Mouse (Mus musculus) lung, postnatal 0 days (tissue): Measurements from ENCODE around the gene Ifnl3. TPM values are rescaled to one million over a fixed set of nuclear protein-coding genes. Genes with fewer than 3 reads are reported as not detected.

Experiments
- ATAC-seq: fragments of 200-750 bp; cut with Nextera tagmentation; 2 replicates; pipeline ENCODE4 v1.8.0; 2017; ENCODE audit warnings: moderate library complexity
- DNase-seq: peaks from one replicate; pipeline ENCODE4 v3.0.0-alpha.2; 2016; ENCODE audit warnings: low spot score
- H3K27ac ChIP-seq: fragments of 300-500 bp; sonication (generic); 2 replicates; pipeline ENCODE4 v1.5.1; 2014; ENCODE audit warnings: antibody characterized with exemption, mild to moderate bottlenecking, low read length, mixed read lengths
- H3K27me3 ChIP-seq: fragments of 300-500 bp; sonication (generic); replicated peaks from 2 replicates; pipeline ENCODE4 v1.6.1; 2014; ENCODE audit warnings: low read length, mixed read lengths; ENCODE audit not compliant: insufficient read depth
- H3K36me3 ChIP-seq: fragments of 300-500 bp; sonication (generic); 2 replicates; pipeline ENCODE4 v1.6.1; 2014; ENCODE audit warnings: low read length, mixed read lengths; ENCODE audit not compliant: insufficient read depth
- H3K4me1 ChIP-seq: fragments of 300-500 bp; sonication (generic); 2 replicates; pipeline ENCODE4 v1.6.1; 2014; ENCODE audit warnings: antibody characterized with exemption, low read depth, low read length, mixed read lengths; ENCODE audit not compliant: insufficient read depth
- H3K4me2 ChIP-seq: fragments of 300-500 bp; sonication (generic); replicated peaks from 2 replicates; pipeline ENCODE4 v1.6.1; 2014; ENCODE audit warnings: low read depth, mild to moderate bottlenecking, low read length, moderate library complexity, mixed read lengths
- H3K4me3 ChIP-seq: fragments of 300-500 bp; sonication (generic); 2 replicates; pipeline ENCODE4 v1.5.1; 2014; ENCODE audit warnings: low read depth, low read length
- H3K9ac ChIP-seq: fragments of 300-500 bp; sonication (generic); replicated peaks from 2 replicates; pipeline ENCODE4 v1.6.1; 2014; ENCODE audit warnings: low read depth, mild to moderate bottlenecking
- H3K9me3 ChIP-seq: fragments of 300-500 bp; sonication (generic); 2 replicates; pipeline ENCODE4 v1.6.1; 2016; ENCODE audit warnings: low read length, mixed read lengths
- CTCF ChIP-seq: IDR thresholded peaks from 2 replicates; pipeline ENCODE4 v1.5.1; 2016; ENCODE audit warnings: antibody characterized with exemption, mild to moderate bottlenecking
- EP300 ChIP-seq: IDR thresholded peaks from 2 replicates; pipeline ENCODE4 v1.6.1; 2016; ENCODE audit warnings: antibody characterized with exemption, mild to moderate bottlenecking, control low read depth
- WGBS: fragments of 180-500 bp; shearing (Covaris S2); extraction: QIAGEN DNeasy Blood & Tissue Kit; methylation state at CpG from one replicate; pipeline ENCODE4 v1.1.7; 2014; 5-methylcytosine and 5-hydroxymethylcytosine counted together
- microRNA-seq: library from miRNA; unstranded; fragments of <30 nt; microRNA quantifications from one replicate; pipeline ENCODE4, GENCODE M21; 2016
- polyA plus RNA-seq: library from polyadenylated mRNA; unstranded; fragments of >200 nt; fragmentation: Nextera tagmentation; extraction: Ambion mirVana; gene quantifications from 2 replicates; pipeline ENCODE4 v1.2.1, GENCODE M21; 2015

Gene Ifnl3
- polyA plus RNA-seq, 1 experiment from 2014 or later = not detected

- 11% methylated on average over 5 of the region's 5 CpGs for WGBS
- peak; percentile 77 for DNase-seq
- H3K4me2 ChIP-seq = peak overlapping the region; percentile 36
- peak; percentile 73 for ATAC-seq
- no peaks in the 10 kb centered on the region for H3K27me3 ChIP-seq
- no peak overlapping the region for H3K9ac ChIP-seq
- TF ChIP-seq EP300 (peak; percentile 93), CTCF (no peak)
- H3K4me1 ChIP-seq = peaks cover 58% of the 10 kb centered on the region
- peaks cover 13% of the 10 kb centered on the region for H3K36me3 ChIP-seq
- H3K4me3 ChIP-seq = no peak overlapping the region
- no peaks in the 10 kb centered on the region for H3K9me3 ChIP-seq
- peak overlapping the region; percentile 93 for H3K27ac ChIP-seq
Measured at GRCm38 (mm10) chr7:28570982-28571682, 48.5 kb downstream of the Ifnl3 start.

GRCm38 (mm10) chr7:28572689-28573088 lies 50.1 kb downstream of the Ifnl3 start:
- peak overlapping the region; percentile 93 for H3K27ac ChIP-seq
- no peak for ATAC-seq

GRCm38 (mm10) chr7:28573236-28573635 lies 50.6 kb downstream of the Ifnl3 start:
- no peaks in the 10 kb centered on the region for H3K9me3 ChIP-seq
- no peak overlapping the region for H3K4me2 ChIP-seq
- no peak overlapping the region for H3K4me3 ChIP-seq
- no peaks in the 10 kb centered on the region for H3K36me3 ChIP-seq
- no peak for TF ChIP-seq EP300
- TF ChIP-seq CTCF = 0 out of 2 replicates have a peak, but pooled peaks have one; percentile 3
- no peak for ATAC-seq
- DNase-seq = no peak
- H3K27me3 ChIP-seq = no peaks in the 10 kb centered on the region
- H3K27ac ChIP-seq = peak overlapping the region; percentile 93
- no peak overlapping the region for H3K9ac ChIP-seq
- WGBS = 81% methylated on average over 3 of the region's 3 CpGs
- H3K4me1 ChIP-seq = peaks cover 75% of the 10 kb centered on the region

More at GRCm38 (mm10) chr7:28572689-28573088, 50.1 kb downstream of the Ifnl3 start:
- no peaks in the 10 kb centered on the region for H3K27me3 ChIP-seq
- no peak overlapping the region for H3K9ac ChIP-seq
- WGBS = 56% methylated on average over 5 of the region's 5 CpGs
- peaks cover 1% of the 10 kb centered on the region for H3K36me3 ChIP-seq
- no peak overlapping the region for H3K4me3 ChIP-seq
- H3K9me3 ChIP-seq = no peaks in the 10 kb centered on the region
- H3K4me2 ChIP-seq = no peak overlapping the region
- H3K4me1 ChIP-seq = peaks cover 71% of the 10 kb centered on the region
- no peak for DNase-seq
- TF ChIP-seq EP300 = no peak
- no peak for TF ChIP-seq CTCF

Small RNA genes lying within 50 kb of the gene (microRNA-seq; reads per million reads assigned to microRNA genes)
- gene Mir7049 = 1.5 reads per million

Other genes with a start within 250 kb of the Ifnl3 start
- gene Eid2b, start 245.1 kb upstream of the Ifnl3 start, polyA plus RNA-seq = 12.1 and 12.9 TPM in 2 replicates
- gene Selenov, start 231.7 kb upstream of the Ifnl3 start, polyA plus RNA-seq = 0.10 and 0.18 TPM in 2 replicates
- gene Dll3, start 220.6 kb upstream of the Ifnl3 start, polyA plus RNA-seq = 0.10 and 0.24 TPM in 2 replicates
- gene Timm50, start 210.8 kb upstream of the Ifnl3 start, polyA plus RNA-seq = 51.8 and 54.8 TPM in 2 replicates
- gene Supt5, start 184.1 kb upstream of the Ifnl3 start, polyA plus RNA-seq = 39.7 and 41.0 TPM in 2 replicates
- gene Rps16, start 172.2 kb upstream of the Ifnl3 start, polyA plus RNA-seq = 623 and 695 TPM in 2 replicates
- gene Plekhg2, start 150.2 kb upstream of the Ifnl3 start, polyA plus RNA-seq = 22.4 and 26.7 TPM in 2 replicates
- 48.3 and 55.7 TPM in 2 replicates for gene Zfp36, start 142.6 kb upstream of the Ifnl3 start, polyA plus RNA-seq
- 29.9 and 30.2 TPM in 2 replicates for gene Med29, start 130.1 kb upstream of the Ifnl3 start, polyA plus RNA-seq
- gene Paf1, start 129.9 kb upstream of the Ifnl3 start, polyA plus RNA-seq = 49.1 and 55.0 TPM in 2 replicates
- gene Gmfg, start 85.4 kb upstream of the Ifnl3 start, polyA plus RNA-seq = 81.0 and 83.1 TPM in 2 replicates
- gene Lrfn1, start 70.9 kb upstream of the Ifnl3 start, polyA plus RNA-seq = 0.97 and 1.4 TPM in 2 replicates
- gene Ifnl2, start 12.4 kb upstream of the Ifnl3 start, polyA plus RNA-seq = not detected in 2 replicates
- not detected in 2 replicates for gene Sycn, start 18.0 kb downstream of the Ifnl3 start, polyA plus RNA-seq
- gene Nccrp1, start 24.4 kb downstream of the Ifnl3 start, polyA plus RNA-seq = not detected in 2 replicates
- 12.9 and 13.4 TPM in 2 replicates for gene Samd4b, start 75.3 kb downstream of the Ifnl3 start, polyA plus RNA-seq
- gene Pak4, start 75.3 kb downstream of the Ifnl3 start, polyA plus RNA-seq = 36.3 and 38.2 TPM in 2 replicates
- not detected in 2 replicates for gene Acp7, start 108.5 kb downstream of the Ifnl3 start, polyA plus RNA-seq
- 2.3 and 2.8 TPM in 2 replicates for gene Fbxo27, start 170.0 kb downstream of the Ifnl3 start, polyA plus RNA-seq
- 10.9 and 11.0 TPM in 2 replicates for gene Fbxo17, start 194.0 kb downstream of the Ifnl3 start, polyA plus RNA-seq
- 99.7 and 101 TPM in 2 replicates for gene Mrps12, start 219.0 kb downstream of the Ifnl3 start, polyA plus RNA-seq
- gene Sars2, start 219.2 kb downstream of the Ifnl3 start, polyA plus RNA-seq = 6.0 and 7.0 TPM in 2 replicates
- not detected in 2 replicates for gene Ccer2, start 233.3 kb downstream of the Ifnl3 start, polyA plus RNA-seq
- 55.4 and 57.1 TPM in 2 replicates for gene Sirt2, start 243.9 kb downstream of the Ifnl3 start, polyA plus RNA-seq
- gene Nfkbib, start 244.7 kb downstream of the Ifnl3 start, polyA plus RNA-seq = 42.3 and 42.7 TPM in 2 replicates